Mouse (Mus musculus) hindbrain, postnatal 0 days (tissue): ENCODE data around the gene E2f8. TPM values are rescaled to one million over a fixed set of nuclear protein-coding genes. Genes with fewer than 3 reads are reported as not detected.

Source experiments
- ATAC-seq: fragments of 200-750 bp; cut with Nextera tagmentation; 2 replicates; pipeline ENCODE4 v1.8.0; 2017; ENCODE audit warnings: mild to moderate bottlenecking, moderate TSS enrichment, moderate library complexity
- DNase-seq: peaks from one replicate; pipeline ENCODE4 v3.0.0-alpha.2; 2015; ENCODE audit warnings: low spot score
- H3K27ac ChIP-seq: fragments of 300-500 bp; sonication (generic); 2 replicates; pipeline ENCODE4 v1.5.1; 2014; ENCODE audit warnings: mild to moderate bottlenecking
- H3K27me3 ChIP-seq: fragments of 300-500 bp; sonication (generic); 2 replicates; pipeline ENCODE4 v1.6.1; 2014; ENCODE audit warnings: low read length, mixed read lengths; ENCODE audit not compliant: insufficient read depth
- H3K36me3 ChIP-seq: fragments of 300-500 bp; sonication (generic); 2 replicates; pipeline ENCODE4 v1.6.1; 2014; ENCODE audit warnings: low read length, mixed read lengths; ENCODE audit not compliant: insufficient read depth
- H3K4me1 ChIP-seq: fragments of 300-500 bp; sonication (generic); 2 replicates; pipeline ENCODE4 v1.6.1; 2014; ENCODE audit warnings: antibody characterized with exemption, low read length, mixed read lengths; ENCODE audit not compliant: insufficient read depth
- H3K4me2 ChIP-seq: fragments of 300-500 bp; sonication (generic); 2 replicates; pipeline ENCODE4 v1.6.1; 2014; ENCODE audit warnings: low read depth, mild to moderate bottlenecking, low read length, moderate library complexity, mixed read lengths
- H3K4me3 ChIP-seq: fragments of 300-500 bp; sonication (generic); 2 replicates; pipeline ENCODE4 v1.5.1; 2014; ENCODE audit warnings: low read length
- H3K9ac ChIP-seq: fragments of 300-500 bp; sonication (generic); replicated peaks from 2 replicates; pipeline ENCODE4 v1.6.1; 2014; ENCODE audit warnings: mild to moderate bottlenecking, low read length, moderate library complexity, mixed read lengths
- H3K9me3 ChIP-seq: fragments of 300-500 bp; sonication (generic); 2 replicates; pipeline ENCODE4 v1.6.1; 2016; ENCODE audit warnings: low read length, mixed read lengths
- CTCF ChIP-seq: IDR thresholded peaks from 2 replicates; pipeline ENCODE4 v1.5.1; 2016; ENCODE audit warnings: antibody characterized with exemption, control low read depth, low read depth
- WGBS: fragments of 180-500 bp; shearing (Covaris S2); extraction: QIAGEN DNeasy Blood & Tissue Kit; methylation state at CpG from one replicate; pipeline ENCODE4 v1.1.7; 2014; 5-methylcytosine and 5-hydroxymethylcytosine counted together
- polyA plus RNA-seq: library from polyadenylated mRNA; unstranded; fragments of >200 nt; fragmentation: Nextera tagmentation; extraction: Ambion mirVana; gene quantifications from 2 replicates; pipeline ENCODE4 v1.2.1, GENCODE M21; 2015
- total RNA-seq: library from RNA; depleted of rRNA; stranded (reverse); fragments of >200 nt; gene quantifications from 2 replicates; pipeline ENCODE4 v1.2.3, GENCODE M21; 2014

E2f8 gene
- total and polyA plus RNA-seq, 2 experiments from 2014 or later = 2.0 to 2.6 TPM

- no peak overlapping the region for H3K4me3 ChIP-seq
- H3K27me3 ChIP-seq = no peaks in the 10 kb centered on the region
- H3K36me3 ChIP-seq = no peaks in the 10 kb centered on the region
- no peak overlapping the region for H3K9ac ChIP-seq
- H3K9me3 ChIP-seq = no peaks in the 10 kb centered on the region
- no peaks in the 10 kb centered on the region for H3K4me1 ChIP-seq
- no peak overlapping the region for H3K27ac ChIP-seq
- no peak for ATAC-seq
- 43% methylated on average over 6 of the region's 6 CpGs for WGBS
- no peak for TF ChIP-seq CTCF
- no peak overlapping the region for H3K4me2 ChIP-seq
- DNase-seq = no peak
Measured at GRCm38 (mm10) chr7:48846755-48847154, 34.6 kb downstream of the E2f8 start.

GRCm38 (mm10) chr7:48845213-48845973 lies 36.0 kb downstream of the E2f8 start:
- no peaks in the 10 kb centered on the region for H3K9me3 ChIP-seq
- H3K27me3 ChIP-seq = no peaks in the 10 kb centered on the region
- no peaks in the 10 kb centered on the region for H3K4me1 ChIP-seq
- DNase-seq (no peak), ATAC-seq (no peak)
- no peak for TF ChIP-seq CTCF
- no peak overlapping the region for H3K4me3 ChIP-seq
- no peaks in the 10 kb centered on the region for H3K36me3 ChIP-seq
- H3K27ac ChIP-seq = no peak overlapping the region
- WGBS = 89% methylated on average over 12 of the region's 12 CpGs
- no peak overlapping the region for H3K9ac ChIP-seq
- no peak overlapping the region for H3K4me2 ChIP-seq

GRCm38 (mm10) chr7:48843541-48843940 lies 37.9 kb downstream of the E2f8 start:
- H3K36me3 ChIP-seq = no peaks in the 10 kb centered on the region
- no peaks in the 10 kb centered on the region for H3K4me1 ChIP-seq
- WGBS = 87% methylated on average over 5 of the region's 5 CpGs
- DNase-seq = no peak
- no peak overlapping the region for H3K27ac ChIP-seq
- H3K4me3 ChIP-seq = no peak overlapping the region
- no peak for TF ChIP-seq CTCF
- no peaks in the 10 kb centered on the region for H3K9me3 ChIP-seq
- no peak overlapping the region for H3K9ac ChIP-seq
- no peak overlapping the region for H3K4me2 ChIP-seq
- H3K27me3 ChIP-seq = no peaks in the 10 kb centered on the region
- ATAC-seq = no peak

GRCm38 (mm10) chr7:48842353-48842752 lies 39.0 kb downstream of the E2f8 start:
- Histone ChIP-seq H3K4me2 (no peak overlapping the region), H3K36me3 (no peaks in the 10 kb centered on the region), H3K27me3 (no peaks in the 10 kb centered on the region), H3K27ac (no peak overlapping the region), H3K9me3 (no peaks in the 10 kb centered on the region), H3K4me1 (no peaks in the 10 kb centered on the region), H3K4me3 (no peak overlapping the region), H3K9ac (no peak overlapping the region)
- WGBS = 65% methylated on average over 3 of the region's 3 CpGs
- no peak for ATAC-seq
- no peak for DNase-seq
- TF ChIP-seq CTCF = no peak

GRCm38 (mm10) chr7:48841538-48841937 lies 39.9 kb downstream of the E2f8 start:
- H3K4me1 ChIP-seq = no peaks in the 10 kb centered on the region
- ATAC-seq (no peak), DNase-seq (no peak)
- no peak overlapping the region for H3K27ac ChIP-seq
- no peaks in the 10 kb centered on the region for H3K36me3 ChIP-seq
- no peaks in the 10 kb centered on the region for H3K9me3 ChIP-seq
- TF ChIP-seq CTCF = no peak
- no peak overlapping the region for H3K4me2 ChIP-seq
- no peak overlapping the region for H3K4me3 ChIP-seq
- 74% methylated on average over 4 of the region's 4 CpGs for whole genome bisulfite sequencing
- no peaks in the 10 kb centered on the region for H3K27me3 ChIP-seq
- H3K9ac ChIP-seq = no peak overlapping the region

GRCm38 (mm10) chr7:48840545-48840944 lies 40.9 kb downstream of the E2f8 start:
- Histone ChIP-seq H3K9ac (no peak overlapping the region), H3K27ac (no peak overlapping the region), H3K4me3 (no peak overlapping the region), H3K4me1 (peaks cover under 1% of the 10 kb centered on the region; the same call in 1 of the 2 replicates), H3K36me3 (no peaks in the 10 kb centered on the region), H3K27me3 (no peaks in the 10 kb centered on the region), H3K9me3 (no peaks in the 10 kb centered on the region), H3K4me2 (no peak overlapping the region)
- ATAC-seq (no peak), DNase-seq (no peak)
- no peak for TF ChIP-seq CTCF
- 88% methylated on average over 2 of the region's 2 CpGs for WGBS

- H3K27me3 ChIP-seq = no peaks in the 10 kb centered on the region
- H3K9me3 ChIP-seq = no peaks in the 10 kb centered on the region
- 69% methylated on average over 2 of the region's 2 CpGs for WGBS
- ATAC-seq = no peak
- no peaks in the 10 kb centered on the region for H3K36me3 ChIP-seq
- peak; percentile 28; the same call in 1 of the 2 replicates for TF ChIP-seq CTCF
- DNase-seq = no peak
- no peak overlapping the region for H3K27ac ChIP-seq
- no peak overlapping the region for H3K9ac ChIP-seq
- H3K4me1 ChIP-seq = peaks cover 15% of the 10 kb centered on the region
- H3K4me3 ChIP-seq = no peak overlapping the region
- H3K4me2 ChIP-seq = no peak overlapping the region
Measured at GRCm38 (mm10) chr7:48838434-48838833, 43.0 kb downstream of the E2f8 start.
